Mouse (Mus musculus) yolk sac, embryonic 10.5 days (tissue): Measurements from ENCODE around the gene Bcor.

Experiments used
- DNase-seq: peaks from one replicate; pipeline ENCODE4 v3.0.0-alpha.2; 2017; ENCODE audit warnings: low spot score

Bcor gene

GRCm38 (mm10) chrX:12065782-12066181 is 94.4 kb downstream of the Bcor start:
- no peak for DNase-seq

- DNase-seq: no peak
Measured at GRCm38 (mm10) chrX:12062932-12063260, 97.3 kb downstream of the Bcor start.

GRCm38 (mm10) chrX:12062121-12062931 is 97.8 kb downstream of the Bcor start:
- DNase-seq: no peak

- no peak for DNase-seq
Measured at GRCm38 (mm10) chrX:12060848-12061247, 99.3 kb downstream of the Bcor start.

- no peak for DNase-seq
Measured at GRCm38 (mm10) chrX:12057210-12057609, 102.9 kb downstream of the Bcor start.

- no peak for DNase-seq
Measured at GRCm38 (mm10) chrX:12053315-12053914, 106.7 kb downstream of the Bcor start.

GRCm38 (mm10) chrX:12052651-12053050 is 107.5 kb downstream of the Bcor start:
- DNase-seq: no peak

GRCm38 (mm10) chrX:12048721-12049120 is 111.4 kb downstream of the Bcor start:
- no peak for DNase-seq

- DNase-seq: no peak
Measured at GRCm38 (mm10) chrX:12048166-12048565, 112.0 kb downstream of the Bcor start.

- DNase-seq: no peak
Measured at GRCm38 (mm10) chrX:12047223-12047911, 112.8 kb downstream of the Bcor start.

- no peak for DNase-seq
Measured at GRCm38 (mm10) chrX:12046676-12047075, 113.5 kb downstream of the Bcor start.

GRCm38 (mm10) chrX:12043352-12043751 is 116.8 kb downstream of the Bcor start:
- DNase-seq: peak; percentile 29

GRCm38 (mm10) chrX:12041453-12041852 is 118.7 kb downstream of the Bcor start:
- DNase-seq: no peak

GRCm38 (mm10) chrX:12014726-12015464 is 145.3 kb downstream of the Bcor start:
- no peak for DNase-seq

GRCm38 (mm10) chrX:12010660-12011059 is 149.5 kb downstream of the Bcor start:
- DNase-seq: no peak

GRCm38 (mm10) chrX:12009046-12009445 is 151.1 kb downstream of the Bcor start:
- DNase-seq: no peak

- DNase-seq: no peak
Measured at GRCm38 (mm10) chrX:12007832-12008540, 152.2 kb downstream of the Bcor start.

GRCm38 (mm10) chrX:12006882-12007753 is 153.0 kb downstream of the Bcor start:
- DNase-seq: peak; percentile 83

- DNase-seq: peak; percentile 71
Measured at GRCm38 (mm10) chrX:12006031-12006881, 153.9 kb downstream of the Bcor start.
